Comparison of ENCODE assay signal across 8 mouse cellular contexts in the genomic region with DNA sequence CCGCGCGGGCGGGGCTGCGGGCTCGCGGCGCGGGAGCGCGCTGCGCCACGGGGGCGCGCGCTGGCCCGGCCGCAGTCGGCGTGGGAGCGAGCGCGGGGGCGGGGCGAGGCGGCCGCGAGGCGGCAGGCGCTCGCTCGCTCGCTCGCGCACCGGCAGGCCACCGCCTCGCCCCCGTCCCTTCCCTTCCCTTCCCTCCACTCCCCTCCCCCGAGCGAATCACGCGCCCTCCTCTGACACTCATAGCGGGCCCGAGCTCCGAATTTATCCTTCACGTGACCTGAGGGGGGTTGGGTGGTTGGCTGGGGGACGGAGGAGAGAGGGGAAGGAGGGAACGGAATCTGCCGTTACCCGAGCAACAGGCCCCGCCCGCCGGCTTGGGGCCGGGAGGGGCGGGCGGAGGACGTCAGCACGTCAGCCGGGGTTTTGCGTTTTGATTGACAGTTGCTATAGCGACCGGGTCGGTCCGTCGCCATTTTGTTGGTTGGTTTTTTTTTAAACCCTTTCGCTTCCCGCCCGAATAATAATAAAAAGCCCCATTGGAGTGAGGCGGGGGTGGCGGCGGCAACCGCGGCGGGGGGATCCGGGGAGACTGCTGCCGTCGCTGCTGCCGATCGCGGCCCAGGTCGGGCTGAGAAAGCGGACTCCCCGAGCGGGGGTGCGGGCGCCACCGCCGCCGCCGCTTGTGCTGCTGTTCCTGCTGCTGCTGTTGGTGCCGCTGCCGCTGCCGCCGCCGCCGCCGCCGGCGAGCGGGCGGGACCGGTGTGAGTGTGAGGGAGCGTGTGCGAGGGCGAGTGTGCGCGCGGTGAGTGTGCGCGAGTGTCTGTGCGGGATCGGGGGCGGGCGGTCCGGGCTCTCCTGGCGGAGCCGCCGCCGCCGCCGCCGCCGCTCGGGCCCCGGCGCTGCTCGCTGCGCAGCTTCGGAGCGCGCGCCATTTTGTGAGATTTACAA. TPM values are rescaled to one million over a fixed set of nuclear protein-coding genes. Genes with fewer than 3 reads are reported as not detected.
DNase-seq lines count a peak whose midpoint lies in the region; ATAC-seq and TF ChIP-seq lines count a peak whose summit lies in the region.

A gene (plus strand): TSS at position 782 of the 948 bp plus-strand sequence.

- ATAC-seq in embryonic facial prominence, embryonic 14.5 days (ENCODE audit: low read depth), result peak; percentile 94
- ATAC-seq in limb, embryonic 13.5 days (ENCODE audit: low FRiP score, low read depth), result peak; percentile 97
- peak; percentile 92 for ATAC-seq in midbrain, embryonic 16.5 days

- H3K79me2 ChIP-seq in heart, adult 2 months (replicated peaks; ENCODE audit: control insufficient read depth, insufficient read depth, low read length), result peaks cover 2% of the 10 kb centered on the region; the same call in 1 of the 2 replicates

- H3K4me1 ChIP-seq in embryonic facial prominence, embryonic 14.5 days (ENCODE audit: control insufficient read depth, insufficient read depth, low read length), result peaks cover 20% of the 10 kb centered on the region
- H3K4me1 ChIP-seq in heart, adult 2 months (ENCODE audit: control insufficient read depth, insufficient read depth, low read length), result peaks cover 15% of the 10 kb centered on the region
- H3K4me1 ChIP-seq in limb, embryonic 13.5 days, result peaks cover 22% of the 10 kb centered on the region
- peaks cover 26% of the 10 kb centered on the region for H3K4me1 ChIP-seq in midbrain, embryonic 16.5 days (ENCODE audit: control insufficient read depth, insufficient read depth, low read length)

- H3K36me3 ChIP-seq in embryonic facial prominence, embryonic 14.5 days (ENCODE audit: control insufficient read depth, insufficient read depth, low read length), result no peaks in the 10 kb centered on the region
- H3K36me3 ChIP-seq in heart, adult 2 months (ENCODE audit: control insufficient read depth, insufficient read depth, low read length), result peaks cover 13% of the 10 kb centered on the region
- H3K36me3 ChIP-seq in limb, embryonic 13.5 days, result no peaks in the 10 kb centered on the region
- no peaks in the 10 kb centered on the region for H3K36me3 ChIP-seq in midbrain, embryonic 16.5 days (ENCODE audit: control insufficient read depth, insufficient read depth, low read length)

- no peaks in the 10 kb centered on the region for H3K27me3 ChIP-seq in embryonic facial prominence, embryonic 14.5 days (replicated peaks; ENCODE audit: control insufficient read depth, insufficient read depth, low read length)
- no peaks in the 10 kb centered on the region for H3K27me3 ChIP-seq in heart, adult 2 months (ENCODE audit: control insufficient read depth, insufficient read depth, low read length)
- H3K27me3 ChIP-seq in limb, embryonic 13.5 days, result no peaks in the 10 kb centered on the region
- no peaks in the 10 kb centered on the region for H3K27me3 ChIP-seq in midbrain, embryonic 16.5 days (ENCODE audit: control insufficient read depth, insufficient read depth, low read depth, low read length)

- no peak for TF ChIP-seq CTCF in heart, adult 2 months (IDR thresholded peaks at IDR 0.05)

- H3K27ac ChIP-seq in embryonic facial prominence, embryonic 14.5 days (replicated peaks; ENCODE audit: low read depth, low read length), result peak within 1 kb of the TSS; percentile 100
- H3K27ac ChIP-seq in heart, adult 2 months, result peak within 1 kb of the TSS; percentile 99
- H3K27ac ChIP-seq in limb, embryonic 13.5 days, result peak within 1 kb of the TSS; percentile 100
- H3K27ac ChIP-seq in midbrain, embryonic 16.5 days (ENCODE audit: low read length), result peak within 1 kb of the TSS; percentile 100

- peak; percentile 92 for TF ChIP-seq EP300 in heart, adult 2 months (IDR thresholded peaks at IDR 0.05; ENCODE audit: insufficient read depth, low read depth, low read length)

- H3K4me2 ChIP-seq in embryonic facial prominence, embryonic 14.5 days (ENCODE audit: low read depth, low read length), result peak within 1 kb of the TSS; percentile 71
- peak within 1 kb of the TSS; percentile 84 for H3K4me2 ChIP-seq in limb, embryonic 13.5 days (replicated peaks)
- H3K4me2 ChIP-seq in midbrain, embryonic 16.5 days (ENCODE audit: low read length), result peak within 1 kb of the TSS; percentile 93

- peak within 1 kb of the TSS; percentile 97 for H3K4me3 ChIP-seq in embryonic facial prominence, embryonic 14.5 days (ENCODE audit: low read depth, low read length)
- peak within 1 kb of the TSS; percentile 78 for H3K4me3 ChIP-seq in heart, adult 2 months
- peak within 1 kb of the TSS; percentile 100 for H3K4me3 ChIP-seq in limb, embryonic 13.5 days
- H3K4me3 ChIP-seq in midbrain, embryonic 16.5 days (ENCODE audit: low read depth, low read length), result peak within 1 kb of the TSS; percentile 99

- intact Hi-C loops in heart, adult 2 months (cut with DNase I), result loop anchor here (1.0 to 5.0 kb wide), 4 partner anchors 43 to 198 kb away; a partner anchor contains a TSS

- DNase-seq in 3134 (ENCODE audit: extremely low read depth, insufficient read length, low spot score), result peak; percentile 99
- peak; percentile 95 to 99 for DNase-seq in adrenal gland, postnatal 4 days (ENCODE audit: low spot score in 2 of 2)
- DNase-seq in embryonic facial prominence, embryonic 14.5 days (ENCODE audit: low spot score), result peak; percentile 99
- peak; percentile 99 for DNase-seq in heart, adult 2 months
- peak; percentile 98 to 99 for DNase-seq in kidney, adult 8-10 months
- DNase-seq in spleen, postnatal 10 days (ENCODE audit: low spot score in 2 of 2), result peak; percentile 98 to 100

- TF ChIP-seq POLR2A in heart, adult 2 months (IDR thresholded peaks at IDR 0.05; ENCODE audit: insufficient read depth, low read depth, low read length), result no peak; the same call in 1 of the 2 replicates

- peak within 1 kb of the TSS; percentile 99 for H3K9ac ChIP-seq in embryonic facial prominence, embryonic 14.5 days (ENCODE audit: low read depth, low read length)
- H3K9ac ChIP-seq in heart, adult 2 months (ENCODE audit: low read depth, low read length), result peak within 1 kb of the TSS; percentile 100
- H3K9ac ChIP-seq in limb, embryonic 13.5 days, result peak within 1 kb of the TSS; percentile 100
- peak within 1 kb of the TSS; percentile 98 for H3K9ac ChIP-seq in midbrain, embryonic 16.5 days (ENCODE audit: low read depth, low read length)

- H3K9me3 ChIP-seq in embryonic facial prominence, embryonic 14.5 days (ENCODE audit: control insufficient read depth, low read length), result no peaks in the 10 kb centered on the region
- H3K9me3 ChIP-seq in limb, embryonic 13.5 days, result no peaks in the 10 kb centered on the region
- H3K9me3 ChIP-seq in midbrain, embryonic 16.5 days (replicated peaks; ENCODE audit: control insufficient read depth, low read length, poor library complexity, severe bottlenecking), result no peaks in the 10 kb centered on the region

- WGBS in embryonic facial prominence, embryonic 14.5 days, result under 1% methylated on average over 52 of the region's 133 CpGs
- 2% methylated on average over 118 of the region's 133 CpGs for whole genome bisulfite sequencing in heart, adult 2 months
- under 1% methylated on average over 105 of the region's 133 CpGs for WGBS in limb, embryonic 13.5 days
- WGBS in midbrain, embryonic 16.5 days, result 0% methylated on average over 56 of the region's 133 CpGs

RNA-seq across cellular contexts. Expression of the gene that starts here (rescaled TPM):
- total RNA-seq in adrenal gland, postnatal 4 days (2021), result 10 to 100 TPM; 86.3 to 92.5 TPM
- polyA plus RNA-seq in embryonic facial prominence, embryonic 14.5 days (2014; fragmentation: Nextera tagmentation; extraction: Ambion mirVana), result 11.2 and 12.1 TPM in 2 replicates
- total RNA-seq in heart, adult 2 months (2021), result 10 to 100 TPM; 74.0 to 80.5 TPM
- polyA plus RNA-seq in heart, adult 2 months (2012; rRNA removed), result 28.2 and 44.8 TPM in 2 replicates
- 10.3 and 11.5 TPM in 2 replicates for polyA plus RNA-seq in limb, embryonic 13.5 days (2015; fragmentation: Nextera tagmentation; extraction: Ambion mirVana)
- 12.0 and 12.4 TPM in 2 replicates for polyA plus RNA-seq in midbrain, embryonic 16.5 days (2015; fragmentation: Nextera tagmentation; extraction: Ambion mirVana)

Comparison
In these comparisons a context has a peak if more than half of its experiments do, and no peak if none do; other contexts are left out.
1. Peak in every context shown above with its lines: DNase-seq, ATAC-seq, H3K4me3 ChIP-seq and H3K27ac ChIP-seq.